Mouse (Mus musculus): ENCODE results near the gene Jarid2. TPM values are rescaled to one million over a fixed set of nuclear protein-coding genes. Genes with fewer than 3 reads are reported as not detected.
"Not testable (repeated sequence)": the region's sequence is repeated elsewhere in the genome, so short reads cannot be mapped to it uniquely, and the experiment has no call there.

Gene Jarid2
- polyA plus RNA-seq, 1 experiment from 2014 or later: 33.3 TPM

DNA sequence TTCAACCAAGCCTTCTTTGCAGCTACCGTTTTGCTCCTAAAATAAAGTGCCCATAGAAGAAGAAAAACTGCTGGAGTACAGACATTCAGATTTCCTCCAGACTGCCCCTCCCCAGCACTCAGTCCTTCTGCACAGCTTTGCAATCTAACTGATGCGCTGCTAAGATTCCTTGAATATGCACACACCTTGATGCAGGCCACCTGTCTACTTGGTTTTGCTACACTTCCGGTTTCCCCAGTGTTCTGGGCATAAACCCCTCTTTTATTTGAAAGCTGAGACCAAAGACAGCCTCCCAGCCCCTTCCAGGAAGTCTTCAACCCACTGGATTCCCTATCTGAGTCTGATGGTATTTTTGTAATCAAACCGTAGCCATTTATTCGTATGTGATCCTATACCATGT, 18.2 kb upstream of the Jarid2 start:
- H3K36me3 ChIP-seq: no peaks in the 10 kb centered on the region
- H3K9ac ChIP-seq: no peak overlapping the region
- no peaks in the 10 kb centered on the region for H3K27me3 ChIP-seq
- no peak overlapping the region for H3K4me3 ChIP-seq
- ATAC-seq (ENCODE audit: insufficient number of reproducible peaks, low FRiP score, low TSS enrichment, low read depth): no peak
- H3K4me2 ChIP-seq: no peak overlapping the region
- 49% methylated on average over 5 of the region's 5 CpGs for WGBS
- no peaks in the 10 kb centered on the region for H3K9me3 ChIP-seq
- H3K4me1 ChIP-seq: no peaks in the 10 kb centered on the region; the same call in none of the 2 replicates
- no peak overlapping the region for H3K27ac ChIP-seq

DNA sequence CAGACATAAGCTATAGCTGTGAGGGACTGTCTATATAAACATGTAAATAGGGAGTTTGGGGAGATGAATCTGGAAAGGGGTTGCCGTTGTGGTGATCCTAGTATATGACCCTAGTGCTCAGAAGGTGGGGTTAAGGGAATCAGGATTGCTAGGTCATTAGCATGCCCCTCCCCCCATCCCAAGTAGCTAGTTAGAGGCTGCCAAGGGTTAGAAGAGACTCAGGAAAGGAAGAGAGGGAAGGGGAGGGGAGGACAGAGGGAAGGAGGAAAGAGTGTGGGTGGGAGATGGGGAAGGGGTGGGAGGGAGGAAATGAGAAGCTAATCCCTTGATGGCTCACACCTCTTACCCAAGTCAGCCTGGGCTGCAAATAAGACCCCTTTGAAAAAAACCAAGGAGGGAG, 17.4 kb upstream of the Jarid2 start:
- no peak overlapping the region for H3K4me3 ChIP-seq
- no peak overlapping the region for H3K27ac ChIP-seq
- H3K36me3 ChIP-seq: no peaks in the 10 kb centered on the region
- H3K9ac ChIP-seq: no peak overlapping the region
- WGBS: 8% methylated on average over 1 of the region's 1 CpGs
- no peak overlapping the region for H3K4me2 ChIP-seq
- no peaks in the 10 kb centered on the region for H3K9me3 ChIP-seq
- no peaks in the 10 kb centered on the region; the same call in none of the 2 replicates for H3K4me1 ChIP-seq
- ATAC-seq (ENCODE audit: insufficient number of reproducible peaks, low FRiP score, low TSS enrichment, low read depth): no peak
- no peaks in the 10 kb centered on the region for H3K27me3 ChIP-seq

DNA sequence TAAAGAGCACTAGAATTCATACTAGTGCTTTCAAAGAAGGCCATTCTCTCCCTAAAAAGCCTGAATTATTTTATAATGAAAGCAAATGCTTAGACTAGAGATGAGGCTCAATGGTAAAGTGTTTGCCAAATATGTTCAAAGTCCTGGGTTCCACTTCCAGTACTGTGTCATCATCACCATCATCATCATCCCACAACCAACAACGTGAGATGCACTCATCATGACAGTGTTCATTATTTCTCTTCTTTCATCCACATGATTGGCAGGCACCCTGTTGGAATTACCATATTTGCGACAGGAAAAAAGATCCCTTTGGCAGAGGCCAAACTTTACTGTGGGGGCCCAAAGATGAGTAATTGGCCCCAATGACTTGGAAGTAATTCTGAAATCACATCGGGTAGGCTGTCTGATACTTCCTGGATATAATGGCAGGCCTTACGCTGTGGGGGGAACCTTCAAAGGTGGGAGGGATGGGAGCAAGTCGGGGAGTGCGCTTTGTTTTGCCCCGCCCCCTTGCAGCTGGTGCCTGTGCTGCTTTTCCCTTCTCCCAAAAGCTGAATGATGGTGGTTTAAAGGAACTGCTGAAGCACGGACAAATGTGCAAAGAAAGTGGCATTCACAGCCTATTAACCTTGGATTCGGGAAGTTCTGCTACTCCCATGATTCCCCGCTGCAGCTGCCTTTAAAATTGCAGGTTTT, 13.9 kb upstream of the Jarid2 start:
- no peak for ATAC-seq (ENCODE audit: insufficient number of reproducible peaks, low FRiP score, low TSS enrichment, low read depth)
- no peaks in the 10 kb centered on the region for H3K27me3 ChIP-seq
- H3K9ac ChIP-seq: no peak overlapping the region
- no peaks in the 10 kb centered on the region; the same call in none of the 2 replicates for H3K4me1 ChIP-seq
- no peak overlapping the region for H3K4me3 ChIP-seq
- 32% methylated on average over 10 of the region's 10 CpGs for WGBS
- H3K36me3 ChIP-seq: no peaks in the 10 kb centered on the region
- H3K4me2 ChIP-seq: no peak overlapping the region
- H3K9me3 ChIP-seq: no peaks in the 10 kb centered on the region
- H3K27ac ChIP-seq: no peak overlapping the region

DNA sequence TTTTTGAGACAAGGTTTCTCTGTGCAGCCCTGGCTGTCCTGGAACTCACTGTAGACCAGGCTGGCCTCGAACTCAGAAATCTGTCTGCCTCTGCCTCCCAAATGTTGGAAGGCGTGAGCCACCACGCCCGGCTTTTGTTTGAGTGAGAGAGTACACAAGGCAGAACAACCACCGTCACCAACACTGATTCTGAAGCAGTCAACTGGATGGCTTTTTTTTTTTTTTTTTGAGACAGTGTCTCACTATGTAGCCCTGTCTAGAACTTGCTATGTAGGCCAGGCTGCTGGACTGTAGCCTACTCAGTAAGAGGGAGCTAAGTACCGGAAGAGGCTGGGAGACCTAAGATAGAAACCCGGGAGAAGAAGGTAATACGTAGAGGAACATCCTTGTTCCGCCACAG, 11.4 kb upstream of the Jarid2 start:
- H3K4me2 ChIP-seq: no peak overlapping the region
- H3K9me3 ChIP-seq: no peaks in the 10 kb centered on the region
- no peak overlapping the region for H3K9ac ChIP-seq
- 94% methylated on average over 9 of the region's 9 CpGs for WGBS
- no peaks in the 10 kb centered on the region for H3K27me3 ChIP-seq
- no peak overlapping the region for H3K4me3 ChIP-seq
- no peak for ATAC-seq (ENCODE audit: insufficient number of reproducible peaks, low FRiP score, low TSS enrichment, low read depth)
- H3K4me1 ChIP-seq: no peaks in the 10 kb centered on the region
- no peaks in the 10 kb centered on the region for H3K36me3 ChIP-seq
- H3K27ac ChIP-seq: no peak overlapping the region

DNA sequence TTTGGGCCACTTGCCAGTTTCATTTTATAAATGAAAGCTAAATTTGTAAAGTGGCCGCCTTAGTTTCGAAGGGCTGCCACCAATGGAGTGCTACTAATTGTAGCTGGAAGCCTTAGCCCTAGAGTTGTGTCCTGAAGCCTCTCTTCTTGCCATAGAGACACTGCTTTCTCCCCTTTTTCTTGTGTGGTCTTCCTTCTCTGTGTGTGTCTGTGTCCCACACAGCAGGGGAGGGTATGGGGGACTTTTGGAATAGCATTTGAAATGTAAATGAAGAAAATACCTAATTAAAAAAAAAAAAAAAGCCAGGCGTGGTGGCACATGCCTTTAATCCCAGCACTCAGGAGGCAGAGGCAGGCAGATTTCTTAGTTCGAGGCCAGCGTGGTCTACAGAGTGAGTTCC, 10.8 kb upstream of the Jarid2 start:
- H3K4me2 ChIP-seq; H3K9ac ChIP-seq; H3K27ac ChIP-seq; H3K27me3 ChIP-seq; H3K9me3 ChIP-seq; H3K36me3 ChIP-seq; ATAC-seq (ENCODE audit: insufficient number of reproducible peaks, low FRiP score, low TSS enrichment, low read depth); H3K4me3 ChIP-seq; H3K4me1 ChIP-seq: not testable (repeated sequence)
- 90% methylated on average over 5 of the region's 5 CpGs for WGBS

DNA sequence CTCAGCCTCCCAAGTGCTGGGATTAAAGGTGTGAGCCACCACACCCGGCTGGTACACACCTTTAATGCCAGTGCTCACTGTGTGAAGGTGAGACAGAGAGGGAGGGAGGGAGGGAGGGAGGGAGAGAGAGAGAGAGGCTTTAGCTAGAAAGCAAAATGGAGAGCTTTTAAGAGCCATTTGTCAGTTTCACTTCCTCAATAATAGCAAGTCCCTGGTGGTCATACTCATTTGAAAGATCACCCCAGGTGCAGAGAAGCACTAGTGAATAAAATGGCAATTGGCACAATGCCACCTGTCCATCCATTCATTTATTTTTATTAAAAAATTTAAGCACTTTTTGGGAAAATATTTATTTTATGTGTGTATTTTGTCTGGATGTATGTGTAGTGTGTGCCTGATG, 9.2 kb upstream of the Jarid2 start:
- WGBS: 76% methylated on average over 1 of the region's 1 CpGs

DNA sequence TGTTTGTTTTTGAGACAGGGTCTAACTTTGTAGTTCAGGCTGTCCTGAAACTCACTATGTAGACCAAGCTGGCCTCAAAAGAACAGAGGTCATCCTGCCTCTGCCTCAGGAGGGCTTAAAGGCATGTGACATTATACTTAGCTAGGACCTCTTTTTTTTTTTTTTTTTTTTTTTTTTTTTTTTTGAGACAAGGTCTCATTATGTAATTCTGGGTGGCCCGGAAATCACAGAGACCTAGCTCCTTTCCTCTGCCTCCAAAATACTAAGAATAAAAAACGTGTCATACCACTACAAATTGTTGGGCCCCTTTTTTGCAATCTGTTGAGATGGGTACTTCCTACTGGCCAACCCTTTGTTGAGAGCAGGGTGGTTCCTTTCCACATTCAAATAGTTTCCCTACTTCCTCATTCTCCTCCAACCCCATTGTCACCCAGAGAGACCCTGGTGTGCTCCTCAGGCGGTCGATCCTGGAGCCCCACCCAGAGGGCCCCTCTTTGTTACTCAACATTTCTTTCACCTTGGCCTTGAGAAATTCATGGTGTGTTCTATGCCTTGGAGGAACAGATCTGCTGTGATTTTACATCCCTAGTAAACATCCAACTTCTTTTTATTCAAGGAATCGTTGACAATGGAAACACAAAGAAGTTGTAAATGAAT, 7.3 kb upstream of the Jarid2 start:
- ATAC-seq (ENCODE audit: insufficient number of reproducible peaks, low FRiP score, low TSS enrichment, low read depth): no peak
- no peak overlapping the region for H3K27ac ChIP-seq
- no peak overlapping the region for H3K9ac ChIP-seq
- H3K9me3 ChIP-seq: no peaks in the 10 kb centered on the region
- H3K36me3 ChIP-seq: no peaks in the 10 kb centered on the region
- 75% methylated on average over 5 of the region's 5 CpGs for WGBS
- H3K4me3 ChIP-seq: no peak overlapping the region
- H3K4me2 ChIP-seq: no peak overlapping the region
- H3K4me1 ChIP-seq: no peaks in the 10 kb centered on the region
- H3K27me3 ChIP-seq: no peaks in the 10 kb centered on the region

More for the DNA sequence above, 9.2 kb upstream of the Jarid2 start:
- H3K4me3 ChIP-seq: no peak overlapping the region
- H3K36me3 ChIP-seq: no peaks in the 10 kb centered on the region
- H3K4me1 ChIP-seq: no peaks in the 10 kb centered on the region
- ATAC-seq (ENCODE audit: insufficient number of reproducible peaks, low FRiP score, low TSS enrichment, low read depth): no peak
- H3K4me2 ChIP-seq: no peak overlapping the region
- H3K9ac ChIP-seq: no peak overlapping the region
- H3K27me3 ChIP-seq: no peaks in the 10 kb centered on the region
- no peak overlapping the region for H3K27ac ChIP-seq
- H3K9me3 ChIP-seq: no peaks in the 10 kb centered on the region

DNA sequence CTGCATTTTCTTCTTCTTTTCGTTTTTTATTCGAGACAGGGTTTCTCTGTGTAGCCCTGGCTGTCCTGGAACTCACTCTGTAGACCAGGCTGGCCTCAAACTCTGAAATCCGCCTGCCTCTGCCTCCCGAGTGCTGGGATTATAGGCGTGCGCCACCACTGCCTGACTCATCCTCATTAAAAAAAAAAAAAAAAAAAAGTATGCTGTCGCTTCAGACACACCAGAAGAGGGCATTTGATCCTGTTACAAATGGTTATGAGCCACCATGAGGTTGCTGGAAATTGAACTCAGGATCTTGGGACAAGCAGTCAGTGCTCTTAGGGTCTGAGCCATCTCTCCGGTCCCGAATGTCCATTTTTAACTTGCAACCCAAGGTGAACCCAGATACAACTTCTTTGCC, 5.8 kb upstream of the Jarid2 start:
- H3K4me1 ChIP-seq; H3K27ac ChIP-seq; H3K27me3 ChIP-seq; H3K4me3 ChIP-seq; ATAC-seq (ENCODE audit: insufficient number of reproducible peaks, low FRiP score, low TSS enrichment, low read depth); H3K36me3 ChIP-seq; H3K9me3 ChIP-seq; H3K9ac ChIP-seq; H3K4me2 ChIP-seq: not testable (repeated sequence)
- 91% methylated on average over 9 of the region's 9 CpGs for WGBS

DNA sequence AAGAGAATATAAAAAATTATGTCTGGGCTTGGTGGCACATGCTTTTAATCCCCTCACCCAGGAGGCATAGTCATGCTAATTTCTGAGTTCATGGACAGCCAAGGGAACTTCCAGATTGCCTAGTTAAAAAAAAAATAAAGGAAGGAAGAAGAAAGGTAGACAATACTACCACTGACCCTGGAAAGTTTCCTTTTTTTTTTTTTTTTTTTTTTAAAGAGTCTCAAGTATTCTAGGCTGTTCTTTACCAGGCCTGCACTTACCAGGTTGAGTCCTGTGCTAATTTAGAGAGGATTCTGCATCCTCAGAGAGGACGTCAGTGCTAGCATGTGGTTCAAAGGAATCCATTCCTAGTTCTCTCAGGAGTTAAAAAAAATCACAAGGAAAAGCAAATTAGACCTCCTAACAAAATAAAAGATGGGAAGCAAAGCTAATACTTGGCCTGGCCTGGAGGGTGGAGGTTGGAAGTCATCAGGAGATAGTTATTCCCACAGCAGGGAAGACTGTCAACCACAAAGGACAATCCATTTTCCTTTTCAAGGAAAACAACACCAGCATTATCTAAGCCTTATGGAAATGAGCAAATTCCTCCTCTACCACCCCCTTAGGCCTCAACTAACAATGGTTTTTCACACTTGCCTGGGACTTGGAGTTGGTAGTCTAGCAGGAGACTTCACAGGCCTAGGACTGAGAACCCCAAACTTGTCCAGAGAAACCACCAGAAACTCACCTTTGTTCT, 961 bp upstream of the Jarid2 start:
- ATAC-seq (ENCODE audit: insufficient number of reproducible peaks, low FRiP score, low TSS enrichment, low read depth): no peak
- H3K27ac ChIP-seq: no peak overlapping the region
- H3K9me3 ChIP-seq: no peaks in the 10 kb centered on the region
- WGBS: 68% methylated on average over 1 of the region's 1 CpGs
- H3K36me3 ChIP-seq: no peaks in the 10 kb centered on the region
- H3K27me3 ChIP-seq: no peaks in the 10 kb centered on the region
- H3K4me3 ChIP-seq: no peak overlapping the region
- no peak overlapping the region for H3K4me2 ChIP-seq
- H3K9ac ChIP-seq: no peak overlapping the region
- peaks cover 8% of the 10 kb centered on the region; the same call in 1 of the 2 replicates for H3K4me1 ChIP-seq

DNA sequence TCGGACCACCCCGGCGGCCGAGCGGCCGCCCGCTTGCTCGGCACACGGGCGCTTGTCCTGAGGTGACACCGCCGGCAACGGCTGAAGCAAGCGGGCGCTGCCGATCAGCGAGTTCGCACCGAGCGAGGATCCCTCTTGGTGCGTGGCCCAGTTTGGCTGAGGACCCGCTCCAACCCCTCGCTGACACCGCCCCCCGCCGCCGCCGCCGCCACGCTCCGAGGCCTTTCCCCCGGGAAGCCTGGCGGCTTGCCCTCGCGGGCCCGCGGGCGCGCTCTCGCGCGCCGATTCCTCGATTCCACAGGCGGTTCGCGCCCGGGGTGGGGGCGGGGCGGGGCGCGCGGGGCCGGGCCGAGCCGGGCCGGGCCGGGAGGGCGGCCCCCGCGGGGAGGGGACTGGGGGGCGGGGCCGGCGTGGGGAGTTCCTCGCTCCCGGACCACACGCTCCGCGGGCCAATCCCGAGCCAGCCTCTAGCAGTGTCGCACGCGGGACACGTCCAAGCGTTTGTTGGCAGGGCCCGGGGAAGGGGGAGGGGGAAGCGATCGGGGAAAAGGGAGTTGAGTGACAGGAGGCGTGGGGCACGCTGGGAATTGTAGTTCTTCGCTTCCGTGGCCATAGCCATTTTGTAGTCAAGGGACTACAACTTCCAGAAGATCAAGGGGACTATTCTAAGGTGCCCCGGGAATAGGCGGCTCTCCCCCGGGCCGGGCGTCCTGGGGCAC, 1.0 kb downstream of the Jarid2 start:
- Histone ChIP-seq H3K4me2 (peak overlapping the region; percentile 86), H3K9me3 (no peaks in the 10 kb centered on the region), H3K4me1 (peaks cover 22% of the 10 kb centered on the region), H3K27me3 (no peaks in the 10 kb centered on the region), H3K36me3 (no peaks in the 10 kb centered on the region), H3K9ac (peak overlapping the region; percentile 80), H3K27ac (peak overlapping the region; percentile 98), H3K4me3 (peak overlapping the region; percentile 72)
- ATAC-seq (ENCODE audit: insufficient number of reproducible peaks, low FRiP score, low TSS enrichment, low read depth): peak; percentile 93
- WGBS: under 1% methylated on average over 80 of the region's 87 CpGs

DNA sequence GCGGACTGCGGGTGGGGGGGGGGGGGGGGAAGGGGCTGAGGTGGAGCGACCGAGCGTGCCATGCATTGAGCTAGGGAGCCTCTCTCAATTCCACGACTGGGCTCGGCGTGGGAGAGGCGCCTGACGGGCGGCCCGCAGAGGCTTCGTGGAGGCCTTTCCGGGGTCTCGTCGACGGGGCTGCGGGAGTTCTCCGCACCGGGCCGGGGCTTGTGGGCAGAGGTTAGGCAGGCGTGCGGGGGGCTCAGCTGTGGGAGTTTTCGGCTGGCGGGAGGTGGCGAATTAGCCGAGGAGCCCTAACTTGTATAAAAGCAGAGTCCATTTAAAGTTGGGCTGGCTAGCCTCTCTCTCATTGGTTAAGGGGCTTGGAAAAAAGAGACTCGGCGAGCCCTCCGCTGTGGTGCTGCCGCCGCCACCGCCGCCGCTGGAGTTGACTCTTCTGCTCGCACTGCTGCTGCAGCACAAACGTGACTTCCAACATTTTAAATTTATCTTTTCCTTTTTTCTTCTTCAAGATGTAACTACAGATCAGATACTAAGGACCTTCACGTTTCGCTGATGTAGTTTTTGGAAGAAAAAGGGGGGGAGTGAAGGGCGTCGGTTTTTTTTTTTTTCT, 1.8 kb downstream of the Jarid2 start:
- Histone ChIP-seq H3K4me2 (peak overlapping the region; percentile 45), H3K9me3 (no peaks in the 10 kb centered on the region), H3K36me3 (no peaks in the 10 kb centered on the region), H3K27ac (peak overlapping the region; percentile 98), H3K9ac (peak overlapping the region; percentile 80), H3K4me3 (peak overlapping the region; percentile 72), H3K4me1 (peaks cover 28% of the 10 kb centered on the region), H3K27me3 (no peaks in the 10 kb centered on the region)
- WGBS: under 1% methylated on average over 35 of the region's 41 CpGs
- peak; percentile 77 for ATAC-seq (ENCODE audit: insufficient number of reproducible peaks, low FRiP score, low TSS enrichment, low read depth)
